Mouse (Mus musculus) B cell, adult 2 months (primary cell): Measurements from ENCODE around the gene Mblac1.

Source experiments
- DNase-seq, 2 experiments: peaks; one replicate each; pipeline ENCODE4 v3.0.0; 2022

Gene Mblac1

DNA sequence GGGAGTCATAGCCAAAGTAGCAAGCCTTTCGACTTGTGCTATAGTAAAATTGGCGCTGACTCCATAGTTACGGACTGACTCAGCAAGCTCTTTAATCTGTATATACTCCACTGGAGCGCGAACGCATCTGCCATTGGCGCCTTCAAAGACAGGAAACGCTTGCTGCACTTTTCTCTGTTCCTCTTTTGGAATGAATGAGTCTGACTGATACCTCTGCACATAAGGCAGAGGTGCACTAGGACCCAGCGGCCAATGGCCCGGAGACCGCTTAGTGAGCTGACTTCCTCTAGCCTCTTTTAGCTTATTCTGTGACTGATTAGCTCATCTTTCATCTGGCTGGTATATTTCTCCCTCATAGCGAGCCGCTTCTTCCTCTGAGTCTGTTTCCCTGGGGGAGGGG is 22.5 kb downstream of the Mblac1 start:
- peak; percentile 28 to 48 for DNase-seq

DNA sequence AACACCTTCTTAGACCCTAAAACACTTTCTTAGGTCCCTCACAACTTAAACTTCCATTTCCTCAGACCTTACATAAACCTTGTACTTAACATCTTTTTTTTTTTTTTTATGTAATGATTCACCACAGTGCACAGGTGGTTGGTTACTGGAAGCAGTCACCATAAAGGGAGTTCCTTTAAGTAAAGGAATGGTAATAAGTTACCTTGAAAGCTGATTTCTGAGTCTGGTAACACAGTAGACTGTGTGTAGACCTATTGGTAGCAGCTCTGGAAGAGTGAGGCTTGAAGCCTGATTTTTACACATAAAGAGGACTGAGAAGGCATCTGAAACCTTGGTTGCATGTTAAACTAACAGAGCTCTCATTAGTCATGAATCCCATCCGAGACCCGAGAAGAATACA is 25.8 kb downstream of the Mblac1 start:
- no peak for DNase-seq

- peak; percentile 85 to 87 for DNase-seq
Measured at GRCm38 (mm10) chr5:138222111-138222510, 28.0 kb downstream of the Mblac1 start.

DNA sequence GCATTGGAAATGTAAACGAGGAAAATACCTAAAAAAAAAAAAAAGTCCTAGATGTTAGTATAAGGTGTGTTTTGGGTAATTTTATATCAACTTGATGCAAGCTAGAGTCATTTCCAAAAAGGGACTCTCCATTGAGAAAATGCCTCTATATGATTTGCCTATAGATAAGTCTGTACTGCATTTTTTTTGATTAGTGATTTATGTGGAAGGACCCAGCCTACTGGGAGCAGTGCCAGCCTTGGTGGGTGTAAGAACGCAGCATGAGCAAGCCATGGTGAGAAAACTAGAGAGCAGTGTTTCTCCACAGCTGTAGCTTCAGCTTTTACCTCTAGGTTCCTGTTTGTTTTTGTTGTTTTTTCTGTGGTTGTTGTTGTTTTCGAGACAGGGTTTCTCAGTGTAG is 29.2 kb downstream of the Mblac1 start:
- no peak for DNase-seq

DNA sequence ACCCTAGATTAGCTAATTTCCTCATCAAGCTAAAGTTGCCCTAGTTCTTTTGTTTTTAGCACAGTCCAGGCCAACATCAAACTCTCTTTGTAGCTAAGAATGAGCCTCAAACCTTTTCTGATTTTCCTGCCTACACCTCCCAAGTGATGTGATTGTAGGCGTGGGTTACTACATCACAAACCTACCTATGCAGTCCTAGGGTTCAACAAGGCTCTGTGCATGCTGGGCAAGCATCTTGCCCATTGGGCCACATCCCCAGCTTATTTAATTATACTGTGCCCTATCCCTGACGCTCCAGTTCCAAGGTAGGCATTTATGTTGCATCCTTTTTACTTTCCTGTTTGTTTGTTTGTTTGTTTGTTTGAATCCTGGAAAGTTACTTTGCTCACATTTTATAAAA is 31.6 kb downstream of the Mblac1 start, which contains the start of gene Nxpe5:
Gene Nxpe5 (plus strand): TSS at position 199 of the 400 bp plus-strand sequence.
- DNase-seq: no peak

DNA sequence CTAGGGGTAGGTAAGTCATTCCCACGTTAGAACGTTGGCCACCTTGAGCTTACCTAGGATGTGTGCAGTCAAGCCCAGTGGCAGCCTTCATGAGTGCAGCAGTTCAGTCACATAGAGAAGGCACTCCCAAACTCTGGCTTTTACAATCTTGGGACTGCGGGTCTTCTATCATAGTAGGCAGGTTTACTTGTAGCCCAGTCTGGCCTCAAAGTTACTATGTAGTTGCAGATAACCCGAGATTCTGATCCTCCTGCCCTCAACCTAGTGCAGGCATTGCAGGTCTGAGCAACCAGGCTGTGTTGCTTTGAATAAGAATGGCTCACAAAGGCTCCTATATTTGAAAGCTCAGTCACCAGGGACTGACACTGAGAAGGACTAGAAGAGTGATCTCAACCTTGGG is 32.4 kb downstream of the Mblac1 start:
- no peak for DNase-seq

DNA sequence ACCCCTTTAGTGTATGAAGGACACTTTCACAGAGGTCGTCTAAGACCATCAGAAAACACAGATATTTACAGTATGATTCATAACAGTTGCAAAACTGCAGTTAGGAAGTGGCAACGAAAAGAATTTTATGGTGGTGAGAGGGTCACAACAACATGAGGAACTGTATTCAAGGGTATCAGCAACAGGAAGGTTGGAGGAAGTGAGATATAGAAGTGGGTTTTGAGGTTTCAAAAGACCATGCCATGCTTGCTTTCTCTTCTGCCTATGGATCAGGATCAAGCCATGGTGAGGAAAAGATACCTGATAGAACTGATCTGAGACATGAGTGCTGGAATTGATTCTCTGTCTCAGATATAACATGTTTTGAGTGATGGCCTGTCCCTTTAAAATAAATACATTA is 33.3 kb downstream of the Mblac1 start:
- peak in 1 of 2 experiments; percentile 14 for DNase-seq

DNA sequence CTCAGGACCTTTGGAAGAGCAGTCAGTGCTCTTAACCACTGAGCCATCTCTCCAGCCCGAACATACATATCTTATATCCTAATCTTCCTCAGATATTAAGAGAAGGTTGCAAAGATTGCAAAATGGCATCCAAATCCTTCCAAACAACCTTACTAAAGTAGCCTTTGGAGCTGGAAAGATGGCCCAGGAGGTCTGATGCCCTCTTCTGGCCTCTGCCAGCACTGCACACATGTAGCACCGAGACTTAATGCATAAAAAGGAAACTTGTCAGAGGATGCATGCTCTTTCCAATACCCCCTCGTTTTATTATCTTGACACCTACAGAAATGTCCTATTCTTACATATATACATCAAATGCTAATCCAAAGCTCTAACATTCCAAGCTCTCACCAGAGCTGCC is 33.9 kb downstream of the Mblac1 start:
- DNase-seq: peak; percentile 65 to 70

- DNase-seq: no peak
Measured at GRCm38 (mm10) chr5:138229511-138229910, 35.4 kb downstream of the Mblac1 start.

DNA sequence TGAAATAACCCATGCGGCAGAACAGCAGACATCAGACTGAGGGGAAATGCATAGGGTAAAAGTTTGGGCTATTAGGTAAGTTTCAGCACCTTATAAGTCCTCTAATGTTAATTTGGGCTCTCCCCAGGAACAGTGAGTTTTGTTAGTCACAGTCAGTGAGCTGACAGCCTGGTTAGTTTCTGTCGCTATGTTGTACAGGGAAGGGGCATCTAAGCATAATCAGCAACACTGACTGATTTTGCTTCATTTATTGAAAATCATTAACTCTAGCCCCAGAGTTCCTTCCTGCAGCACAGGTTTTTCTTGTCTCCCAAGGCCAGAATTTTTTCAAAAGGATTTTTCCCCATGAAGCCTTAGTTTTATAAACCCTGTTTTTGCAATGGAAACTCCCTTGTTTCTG is 39.7 kb downstream of the Mblac1 start:
- no peak for DNase-seq

DNA sequence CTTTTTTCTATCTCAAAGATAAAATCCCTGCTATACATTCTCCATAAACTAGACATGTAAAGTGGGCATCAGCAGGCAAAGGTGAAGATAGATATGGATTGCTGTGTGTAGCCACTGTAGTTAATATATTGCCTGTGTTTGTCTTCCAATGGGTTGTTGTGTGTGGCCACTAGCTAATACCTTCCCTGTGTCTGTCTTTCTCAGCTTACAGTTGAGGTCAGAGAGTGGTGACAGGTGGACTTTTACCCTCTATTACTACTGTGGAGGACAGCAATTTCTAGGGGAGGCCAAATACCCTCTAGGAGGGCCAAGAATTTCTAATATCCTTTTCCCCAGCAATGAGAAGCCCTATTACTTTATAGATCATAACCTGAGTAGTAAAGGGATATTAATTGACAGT is 40.1 kb downstream of the Mblac1 start:
- no peak for DNase-seq

DNA sequence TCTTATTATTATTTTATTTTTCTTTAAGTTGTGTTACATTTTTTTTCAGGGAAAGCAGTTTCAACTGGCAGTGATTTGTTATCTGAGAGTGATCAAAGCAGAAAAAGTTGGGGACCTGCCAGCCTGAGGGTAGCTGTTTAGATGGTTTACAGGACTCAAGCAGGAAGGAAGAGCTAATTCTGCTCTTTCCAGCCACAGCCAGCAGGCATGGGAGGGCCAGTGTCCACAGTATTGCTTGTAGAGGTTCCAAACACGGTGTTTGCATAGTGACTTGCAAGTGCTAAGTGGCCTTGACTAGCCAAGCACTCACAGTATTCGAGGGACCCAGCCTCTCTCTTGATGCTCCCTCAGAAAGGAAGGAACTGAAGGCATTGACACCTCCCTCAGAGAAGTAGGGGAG is 47.4 kb downstream of the Mblac1 start:
- DNase-seq: no peak
